Mouse (Mus musculus): ENCODE measurements around the gene Gm20390. TPM values are rescaled to one million over a fixed set of nuclear protein-coding genes. Genes with fewer than 3 reads are reported as not detected.
A peak's percentile ranks its signal among the peaks of the same experiment; 100 is the strongest.

Gene Gm20390
- polyA plus RNA-seq, 1 experiment from 2014 or later, result 273 TPM

DNA sequence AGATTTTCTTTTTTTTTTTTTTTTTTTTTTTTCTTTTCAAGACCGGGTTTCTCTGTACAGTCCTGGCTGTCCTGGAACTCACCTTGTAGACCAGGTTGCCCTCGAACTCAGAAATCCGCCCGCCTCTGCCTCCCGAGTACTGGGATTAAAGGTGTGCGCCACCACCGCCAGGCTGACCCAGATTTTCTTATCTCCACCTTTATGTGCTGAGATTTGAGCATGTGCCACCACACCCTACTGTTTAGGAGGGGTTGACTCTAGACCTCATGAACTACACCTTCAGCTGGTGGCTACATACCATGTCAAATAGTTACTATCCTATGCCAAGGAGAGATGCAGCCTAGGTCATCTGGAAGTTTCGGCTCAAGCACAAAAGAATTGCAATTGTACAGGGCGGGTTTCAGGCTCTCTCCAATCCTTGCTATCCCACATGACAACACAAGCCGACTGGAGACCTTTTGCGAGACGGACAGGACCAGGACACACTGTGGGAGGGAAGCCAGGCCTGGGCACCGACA, 13.3 kb downstream of the Gm20390 start:
- DNase-seq (ENCODE audit: low spot score) (peak; percentile 35), ATAC-seq (ENCODE audit: low FRiP score, low TSS enrichment) (peak; percentile 16)
- Histone ChIP-seq H3K4me3 (ENCODE audit: low read depth, low read length) (peak overlapping the region; percentile 51), H3K36me3 (ENCODE audit: control insufficient read depth, insufficient read depth, low read length) (no peaks in the 10 kb centered on the region; the same call in 1 of the 2 replicates), H3K27ac (replicated peaks) (peak overlapping the region; percentile 93), H3K4me2 (replicated peaks; ENCODE audit: low read depth) (peak overlapping the region; percentile 82), H3K9ac (ENCODE audit: low read length) (peak overlapping the region; percentile 66), H3K4me1 (replicated peaks; ENCODE audit: control insufficient read depth, insufficient read depth) (0 out of 2 replicates have a peak, but pooled peaks cover 6% of the 10 kb centered on the region), H3K9me3 (ENCODE audit: control insufficient read depth, low read length) (no peaks in the 10 kb centered on the region), H3K27me3 (ENCODE audit: control insufficient read depth, insufficient read depth, low read length) (no peaks in the 10 kb centered on the region)
- no peak for TF ChIP-seq CTCF (IDR thresholded peaks at IDR 0.05; ENCODE audit: low read depth)
- no peak for TF ChIP-seq EP300 (optimal IDR thresholded peaks at IDR 0.05)
- 28% methylated on average over 13 of the region's 13 CpGs for WGBS

DNA sequence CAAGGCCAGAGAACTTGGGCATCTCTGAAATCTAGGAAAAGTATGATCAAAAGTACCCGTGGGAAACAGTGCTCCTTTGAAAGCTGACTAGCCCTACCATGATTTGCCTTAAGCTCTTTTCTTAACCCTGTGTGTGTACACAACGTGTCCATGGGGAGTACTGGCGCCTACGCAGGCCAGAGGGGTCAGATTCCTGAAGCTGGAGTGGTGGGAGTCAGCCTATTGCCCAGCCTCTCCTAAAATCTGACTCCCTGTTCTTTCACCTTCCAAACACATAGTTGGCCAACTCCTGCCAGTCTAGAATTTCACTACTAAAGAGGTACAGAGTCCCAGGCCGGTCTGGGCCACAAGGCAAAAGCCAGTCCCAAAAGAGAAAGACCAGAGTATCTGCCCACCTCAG, 15.7 kb downstream of the Gm20390 start:
- Histone ChIP-seq H3K4me3 (ENCODE audit: low read depth, low read length) (no peak overlapping the region), H3K36me3 (ENCODE audit: control insufficient read depth, insufficient read depth, low read length) (no peaks in the 10 kb centered on the region; the same call in 1 of the 2 replicates), H3K4me2 (replicated peaks; ENCODE audit: low read depth) (no peak overlapping the region), H3K9ac (ENCODE audit: low read length) (no peak overlapping the region; the same call in 1 of the 2 replicates), H3K27me3 (ENCODE audit: control insufficient read depth, insufficient read depth, low read length) (no peaks in the 10 kb centered on the region), H3K4me1 (replicated peaks; ENCODE audit: control insufficient read depth, insufficient read depth) (0 out of 2 replicates have a peak, but pooled peaks cover 6% of the 10 kb centered on the region), H3K9me3 (ENCODE audit: control insufficient read depth, low read length) (no peaks in the 10 kb centered on the region), H3K27ac (replicated peaks) (no peak overlapping the region)
- ATAC-seq (ENCODE audit: low FRiP score, low TSS enrichment), result no peak
- WGBS, result 50% methylated on average over 5 of the region's 5 CpGs
- DNase-seq (ENCODE audit: low spot score), result no peak
- TF ChIP-seq EP300 (optimal IDR thresholded peaks at IDR 0.05) (no peak), CTCF (IDR thresholded peaks at IDR 0.05; ENCODE audit: low read depth) (no peak)

DNA sequence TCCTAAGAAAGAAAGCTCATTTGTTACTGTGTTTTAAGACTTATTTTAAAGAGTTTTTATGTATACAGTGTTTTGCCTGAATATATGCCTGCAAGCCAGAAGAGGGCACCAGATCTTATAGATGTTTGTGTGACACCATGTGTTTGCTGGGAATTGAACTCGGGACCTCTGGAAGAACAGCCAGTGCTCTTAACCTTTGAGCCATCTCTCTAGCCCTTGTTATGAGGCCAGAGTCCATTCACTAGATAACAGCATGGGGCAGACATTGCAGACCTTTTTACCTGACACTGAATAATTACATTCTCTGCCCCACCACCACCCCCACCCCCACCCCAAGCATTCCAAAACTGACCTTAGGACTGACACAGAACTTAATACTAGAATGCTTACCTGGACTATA, 18.0 kb downstream of the Gm20390 start:
- TF ChIP-seq CTCF (IDR thresholded peaks at IDR 0.05; ENCODE audit: low read depth) (no peak; the same call in 1 of the 2 replicates), EP300 (optimal IDR thresholded peaks at IDR 0.05) (no peak)
- Histone ChIP-seq H3K27me3 (ENCODE audit: control insufficient read depth, insufficient read depth, low read length) (no peaks in the 10 kb centered on the region), H3K4me1 (replicated peaks; ENCODE audit: control insufficient read depth, insufficient read depth) (no peaks in the 10 kb centered on the region), H3K27ac (replicated peaks) (no peak overlapping the region), H3K9me3 (ENCODE audit: control insufficient read depth, low read length) (no peaks in the 10 kb centered on the region), H3K36me3 (ENCODE audit: control insufficient read depth, insufficient read depth, low read length) (no peaks in the 10 kb centered on the region; the same call in 1 of the 2 replicates), H3K4me3 (ENCODE audit: low read depth, low read length) (no peak overlapping the region), H3K4me2 (replicated peaks; ENCODE audit: low read depth) (no peak overlapping the region), H3K9ac (ENCODE audit: low read length) (no peak overlapping the region)
- DNase-seq (ENCODE audit: low spot score) (no peak), ATAC-seq (ENCODE audit: low FRiP score, low TSS enrichment) (no peak)
- 86% methylated on average over 1 of the region's 1 CpGs for WGBS

DNA sequence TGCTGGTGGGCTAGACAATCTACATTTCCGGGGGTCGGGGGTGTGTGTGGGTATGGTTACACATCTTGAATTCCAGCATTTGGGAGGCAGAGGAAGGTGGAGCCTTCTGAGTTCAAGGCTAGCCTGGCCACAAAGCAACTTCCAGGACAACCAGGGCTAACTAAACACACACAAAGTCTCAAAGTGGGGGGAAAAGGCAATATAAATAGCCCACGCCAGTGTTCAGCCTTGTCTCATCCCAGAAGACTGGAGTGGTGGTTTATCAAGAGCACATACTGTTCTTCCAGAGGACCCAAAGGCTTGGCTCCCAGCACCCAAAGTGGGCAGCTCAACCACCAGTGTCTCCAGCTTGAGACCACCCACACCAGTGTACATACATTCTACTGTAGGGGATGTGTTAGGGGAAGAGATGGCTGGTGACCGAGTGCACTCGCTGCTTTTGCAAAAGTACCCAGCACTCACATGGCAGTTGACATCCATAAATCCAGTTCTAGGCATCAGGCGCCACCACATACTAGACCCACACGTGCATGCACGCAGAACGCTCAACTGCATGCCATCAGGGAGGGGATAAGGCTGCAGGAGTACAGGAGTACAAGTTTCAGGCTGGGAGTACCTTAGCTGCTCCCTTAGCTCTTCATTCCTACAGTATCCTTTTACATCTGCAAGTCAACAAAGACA, 19.1 kb downstream of the Gm20390 start:
- Histone ChIP-seq H3K27ac (replicated peaks) (no peak overlapping the region), H3K4me3 (ENCODE audit: low read depth, low read length) (no peak overlapping the region), H3K36me3 (ENCODE audit: control insufficient read depth, insufficient read depth, low read length) (no peaks in the 10 kb centered on the region; the same call in 1 of the 2 replicates), H3K27me3 (ENCODE audit: control insufficient read depth, insufficient read depth, low read length) (no peaks in the 10 kb centered on the region), H3K4me2 (replicated peaks; ENCODE audit: low read depth) (no peak overlapping the region), H3K9ac (ENCODE audit: low read length) (no peak overlapping the region), H3K9me3 (ENCODE audit: control insufficient read depth, low read length) (no peaks in the 10 kb centered on the region), H3K4me1 (replicated peaks; ENCODE audit: control insufficient read depth, insufficient read depth) (no peaks in the 10 kb centered on the region)
- WGBS, result 85% methylated on average over 9 of the region's 9 CpGs
- no peak for TF ChIP-seq EP300 (optimal IDR thresholded peaks at IDR 0.05)
- TF ChIP-seq CTCF (IDR thresholded peaks at IDR 0.05; ENCODE audit: low read depth), result no peak
- DNase-seq (ENCODE audit: low spot score) (no peak), ATAC-seq (ENCODE audit: low FRiP score, low TSS enrichment) (0 out of 2 replicates have a peak, but pooled peaks have one; percentile 30)

DNA sequence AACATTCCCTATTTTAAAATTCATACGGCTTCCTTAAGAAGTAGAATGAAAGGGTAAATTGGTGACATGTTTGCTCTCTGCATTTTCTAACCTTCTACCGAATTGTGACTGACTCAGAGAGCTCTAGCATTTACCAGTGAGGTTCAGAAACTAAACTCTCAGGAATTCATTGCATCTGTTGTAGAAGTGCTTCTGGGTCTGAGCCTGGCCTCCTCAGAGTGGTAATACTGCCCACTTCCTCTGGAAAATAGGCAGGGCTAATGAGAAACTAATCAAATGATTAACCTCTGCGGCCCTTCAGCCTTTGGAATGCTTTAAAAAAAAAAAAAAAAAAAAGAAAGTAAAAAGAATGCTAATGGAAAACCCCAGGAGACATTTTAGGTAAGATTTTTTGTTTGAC, 23.1 kb downstream of the Gm20390 start:
- H3K4me3 ChIP-seq (ENCODE audit: low read depth, low read length), result no peak overlapping the region
- ATAC-seq (ENCODE audit: low FRiP score, low TSS enrichment), result no peak
- DNase-seq (ENCODE audit: low spot score), result no peak
- H3K9ac ChIP-seq (ENCODE audit: low read length), result no peak overlapping the region
- no peaks in the 10 kb centered on the region for H3K4me1 ChIP-seq (replicated peaks; ENCODE audit: control insufficient read depth, insufficient read depth)
- H3K27me3 ChIP-seq (ENCODE audit: control insufficient read depth, insufficient read depth, low read length), result no peaks in the 10 kb centered on the region
- H3K4me2 ChIP-seq (replicated peaks; ENCODE audit: low read depth), result no peak overlapping the region
- no peaks in the 10 kb centered on the region for H3K9me3 ChIP-seq (ENCODE audit: control insufficient read depth, low read length)
- no peaks in the 10 kb centered on the region; the same call in 1 of the 2 replicates for H3K36me3 ChIP-seq (ENCODE audit: control insufficient read depth, insufficient read depth, low read length)
- 74% methylated on average over 3 of the region's 3 CpGs for WGBS
- H3K27ac ChIP-seq (replicated peaks), result no peak overlapping the region
- TF ChIP-seq CTCF (IDR thresholded peaks at IDR 0.05; ENCODE audit: low read depth) (no peak), EP300 (optimal IDR thresholded peaks at IDR 0.05) (no peak)

DNA sequence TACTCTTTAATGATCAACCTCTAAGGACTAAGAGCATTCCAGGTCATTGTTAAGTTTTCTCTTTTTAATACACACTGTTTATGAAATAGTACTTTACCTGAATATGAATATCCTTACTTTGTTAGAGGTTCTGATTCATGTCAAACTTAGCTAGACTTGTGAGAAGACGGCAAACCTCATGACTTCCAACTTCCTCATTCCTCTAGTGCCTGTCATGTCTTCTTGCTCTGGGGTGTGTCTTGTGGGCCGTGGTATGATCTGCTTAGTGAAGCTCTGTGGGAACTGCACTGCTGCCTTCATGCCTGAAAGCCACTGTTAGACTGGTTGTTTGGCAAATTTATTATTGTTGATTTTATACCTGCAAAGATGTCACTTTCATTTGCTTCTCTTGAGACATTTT, 27.2 kb downstream of the Gm20390 start:
- Histone ChIP-seq H3K4me2 (replicated peaks; ENCODE audit: low read depth) (no peak overlapping the region), H3K4me3 (ENCODE audit: low read depth, low read length) (no peak overlapping the region), H3K9ac (ENCODE audit: low read length) (no peak overlapping the region), H3K27me3 (ENCODE audit: control insufficient read depth, insufficient read depth, low read length) (no peaks in the 10 kb centered on the region), H3K4me1 (replicated peaks; ENCODE audit: control insufficient read depth, insufficient read depth) (no peaks in the 10 kb centered on the region), H3K36me3 (ENCODE audit: control insufficient read depth, insufficient read depth, low read length) (peaks cover 5% of the 10 kb centered on the region), H3K27ac (replicated peaks) (no peak overlapping the region), H3K9me3 (ENCODE audit: control insufficient read depth, low read length) (no peaks in the 10 kb centered on the region)
- TF ChIP-seq CTCF (IDR thresholded peaks at IDR 0.05; ENCODE audit: low read depth), result no peak
- no peak for TF ChIP-seq EP300 (optimal IDR thresholded peaks at IDR 0.05)
- 44% methylated on average over 2 of the region's 2 CpGs for WGBS
- no peak for ATAC-seq (ENCODE audit: low FRiP score, low TSS enrichment)
- DNase-seq (ENCODE audit: low spot score), result no peak

All from stomach, postnatal 0 days (tissue).